Mouse (Mus musculus): ENCODE measurements at regions not wholly inside any gene's neighbourhood (a gene's known extent, or its start where the extent isn't known, plus 50 kb on each side); places are given as distances from the start of the nearest gene placed in this dataset.

DNA sequence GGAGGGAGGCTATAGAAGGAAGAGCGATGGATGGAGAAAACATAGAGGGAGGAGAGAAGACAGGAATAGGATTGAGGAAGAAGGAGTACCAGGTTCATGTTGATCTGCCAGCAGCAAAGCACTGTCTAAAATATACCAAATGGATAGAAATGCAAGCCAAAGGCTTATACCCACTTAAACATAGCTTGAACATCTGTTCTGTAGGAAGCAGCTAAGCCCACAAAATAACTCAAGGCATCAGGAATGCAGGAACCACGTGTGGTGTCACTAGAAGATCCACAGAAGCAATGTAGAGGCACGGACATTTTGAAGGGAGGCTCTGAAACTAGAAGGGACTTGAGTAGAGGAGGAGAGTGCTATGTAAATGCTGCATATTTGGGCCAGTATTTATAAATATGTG lies 78.9 kb downstream of the Smgc start:
- no peak for TF ChIP-seq ZNF384 (IDR thresholded peaks at IDR 0.05; ENCODE audit: low read depth, low read length)
- no peak for TF ChIP-seq ZC3H11A (IDR thresholded peaks at IDR 0.05; ENCODE audit: borderline replicate concordance, low read depth, low read length)
- TF ChIP-seq HCFC1 (IDR thresholded peaks at IDR 0.05; ENCODE audit: borderline replicate concordance, insufficient read depth, low read length), result no peak
- no peak for TF ChIP-seq MAFK (IDR thresholded peaks at IDR 0.05; ENCODE audit: insufficient read depth, low read depth, low read length)
- TF ChIP-seq CHD2 (IDR thresholded peaks at IDR 0.05; ENCODE audit: low read depth, low read length), result no peak
- Histone ChIP-seq H3K4me1 (ENCODE audit: control insufficient read depth in 2 of 2, insufficient read depth in 2 of 2, low read length in 2 of 2, poor library complexity in 1 of 2) (no peaks in the 10 kb centered on the region), H3K36me3 (ENCODE audit: control insufficient read depth, insufficient read depth, low read length, poor library complexity, severe bottlenecking) (no peaks in the 10 kb centered on the region), H3K9ac (ENCODE audit: insufficient read depth, low read depth, low read length, poor library complexity, severe bottlenecking) (no peak overlapping the region), H3K27ac (ENCODE audit: insufficient read depth, low read depth, low read length, poor library complexity, severe bottlenecking) (no peak overlapping the region), H3K9me3 (ENCODE audit: control insufficient read depth, insufficient read depth, low read depth, low read length) (no peaks in the 10 kb centered on the region), H3K4me3 (ENCODE audit: insufficient read depth in 1 of 2, low read depth in 1 of 2, low read length in 2 of 2, poor library complexity in 1 of 2, severe bottlenecking in 1 of 2) (no peak overlapping the region)
- in situ Hi-C loops (cut with MboI; ENCODE audit: low sequenced_read_pairs in 2 of 2, unreplicated experiment in 2 of 2), result no loop called here
- DNase-seq (ENCODE audit: low read depth, low spot score), result no peak

- H3K27ac ChIP-seq (ENCODE audit: insufficient read depth, low read depth, low read length, poor library complexity, severe bottlenecking), result no peak overlapping the region
- in situ Hi-C loops (cut with MboI; ENCODE audit: low sequenced_read_pairs in 2 of 2, unreplicated experiment in 2 of 2), result no loop called here
- H3K4me1 ChIP-seq (ENCODE audit: control insufficient read depth in 2 of 2, insufficient read depth in 2 of 2, low read length in 2 of 2, poor library complexity in 1 of 2), result no peaks in the 10 kb centered on the region
- H3K9me3 ChIP-seq (ENCODE audit: control insufficient read depth, insufficient read depth, low read depth, low read length), result no peaks in the 10 kb centered on the region
- H3K9ac ChIP-seq (ENCODE audit: insufficient read depth, low read depth, low read length, poor library complexity, severe bottlenecking), result no peak overlapping the region
- no peaks in the 10 kb centered on the region for H3K36me3 ChIP-seq (ENCODE audit: control insufficient read depth, insufficient read depth, low read length, poor library complexity, severe bottlenecking)
- no peak overlapping the region for H3K4me3 ChIP-seq (ENCODE audit: insufficient read depth in 1 of 2, low read depth in 1 of 2, low read length in 2 of 2, poor library complexity in 1 of 2, severe bottlenecking in 1 of 2)
- TF ChIP-seq ZNF384 (IDR thresholded peaks at IDR 0.05; ENCODE audit: low read depth, low read length) (no peak), ZC3H11A (IDR thresholded peaks at IDR 0.05; ENCODE audit: borderline replicate concordance, low read depth, low read length) (no peak), MAFK (IDR thresholded peaks at IDR 0.05; ENCODE audit: insufficient read depth, low read depth, low read length) (no peak), CHD2 (IDR thresholded peaks at IDR 0.05; ENCODE audit: low read depth, low read length) (no peak), HCFC1 (IDR thresholded peaks at IDR 0.05; ENCODE audit: borderline replicate concordance, insufficient read depth, low read length) (no peak)
- no peak for DNase-seq (ENCODE audit: low read depth, low spot score)
Observed at GRCm38 (mm10) chr15:91917877-91918276, 79.8 kb downstream of the Smgc start.

DNA sequence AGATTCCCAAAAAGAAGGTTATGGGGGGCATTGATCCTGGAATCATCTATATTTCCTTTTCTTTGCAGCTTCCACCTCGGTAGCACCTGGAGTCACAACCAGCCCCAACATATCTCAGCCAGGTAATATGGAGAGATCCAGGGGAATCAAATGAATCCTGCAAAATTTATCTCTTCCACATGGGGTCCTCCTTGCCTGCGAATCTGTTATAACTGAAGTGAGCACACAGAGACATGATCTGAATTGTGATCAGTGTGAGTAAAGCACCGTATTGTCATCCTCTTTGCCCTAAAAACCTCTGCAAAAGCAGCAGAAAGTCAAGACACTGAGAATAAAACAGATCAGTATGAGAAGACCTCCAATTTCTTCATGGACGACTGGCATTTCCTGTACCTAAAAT lies 86.5 kb downstream of the Smgc start:
- Histone ChIP-seq H3K4me3 (ENCODE audit: insufficient read depth in 1 of 2, low read depth in 1 of 2, low read length in 2 of 2, poor library complexity in 1 of 2, severe bottlenecking in 1 of 2) (no peak overlapping the region), H3K4me1 (ENCODE audit: control insufficient read depth in 2 of 2, insufficient read depth in 2 of 2, low read length in 2 of 2, poor library complexity in 1 of 2) (no peaks in the 10 kb centered on the region), H3K9me3 (ENCODE audit: control insufficient read depth, insufficient read depth, low read depth, low read length) (no peaks in the 10 kb centered on the region), H3K27ac (ENCODE audit: insufficient read depth, low read depth, low read length, poor library complexity, severe bottlenecking) (no peak overlapping the region), H3K36me3 (ENCODE audit: control insufficient read depth, insufficient read depth, low read length, poor library complexity, severe bottlenecking) (no peaks in the 10 kb centered on the region), H3K9ac (ENCODE audit: insufficient read depth, low read depth, low read length, poor library complexity, severe bottlenecking) (no peak overlapping the region)
- in situ Hi-C loops (cut with MboI; ENCODE audit: low sequenced_read_pairs in 2 of 2, unreplicated experiment in 2 of 2), result no loop called here
- TF ChIP-seq ZC3H11A (IDR thresholded peaks at IDR 0.05; ENCODE audit: borderline replicate concordance, low read depth, low read length) (no peak), MAFK (IDR thresholded peaks at IDR 0.05; ENCODE audit: insufficient read depth, low read depth, low read length) (no peak), CHD2 (IDR thresholded peaks at IDR 0.05; ENCODE audit: low read depth, low read length) (no peak), ZNF384 (IDR thresholded peaks at IDR 0.05; ENCODE audit: low read depth, low read length) (no peak), HCFC1 (IDR thresholded peaks at IDR 0.05; ENCODE audit: borderline replicate concordance, insufficient read depth, low read length) (no peak)
- DNase-seq (ENCODE audit: low read depth, low spot score), result no peak

- Histone ChIP-seq H3K27ac (ENCODE audit: insufficient read depth, low read depth, low read length, poor library complexity, severe bottlenecking) (no peak overlapping the region), H3K36me3 (ENCODE audit: control insufficient read depth, insufficient read depth, low read length, poor library complexity, severe bottlenecking) (no peaks in the 10 kb centered on the region), H3K4me1 (ENCODE audit: control insufficient read depth in 2 of 2, insufficient read depth in 2 of 2, low read length in 2 of 2, poor library complexity in 1 of 2) (no peaks in the 10 kb centered on the region), H3K9ac (ENCODE audit: insufficient read depth, low read depth, low read length, poor library complexity, severe bottlenecking) (no peak overlapping the region), H3K9me3 (ENCODE audit: control insufficient read depth, insufficient read depth, low read depth, low read length) (no peaks in the 10 kb centered on the region), H3K4me3 (ENCODE audit: insufficient read depth in 1 of 2, low read depth in 1 of 2, low read length in 2 of 2, poor library complexity in 1 of 2, severe bottlenecking in 1 of 2) (no peak overlapping the region)
- DNase-seq (ENCODE audit: low read depth, low spot score), result no peak
- TF ChIP-seq CHD2 (IDR thresholded peaks at IDR 0.05; ENCODE audit: low read depth, low read length), result no peak
- no peak for TF ChIP-seq MAFK (IDR thresholded peaks at IDR 0.05; ENCODE audit: insufficient read depth, low read depth, low read length)
- in situ Hi-C loops (cut with MboI; ENCODE audit: low sequenced_read_pairs in 2 of 2, unreplicated experiment in 2 of 2), result no loop called here
Observed at GRCm38 (mm10) chr15:91927492-91927891, 89.4 kb downstream of the Smgc start.

- no peak for DNase-seq (ENCODE audit: low read depth, low spot score)
- H3K9me3 ChIP-seq (ENCODE audit: control insufficient read depth, insufficient read depth, low read depth, low read length), result no peaks in the 10 kb centered on the region
- no peaks in the 10 kb centered on the region for H3K4me1 ChIP-seq (ENCODE audit: control insufficient read depth in 2 of 2, insufficient read depth in 2 of 2, low read length in 2 of 2, poor library complexity in 1 of 2)
- no peaks in the 10 kb centered on the region for H3K36me3 ChIP-seq (ENCODE audit: control insufficient read depth, insufficient read depth, low read length, poor library complexity, severe bottlenecking)
- in situ Hi-C loops (cut with MboI; ENCODE audit: low sequenced_read_pairs in 2 of 2, unreplicated experiment in 2 of 2), result no loop called here
- no peak overlapping the region for H3K4me3 ChIP-seq (ENCODE audit: insufficient read depth in 1 of 2, low read depth in 1 of 2, low read length in 2 of 2, poor library complexity in 1 of 2, severe bottlenecking in 1 of 2)
- H3K27ac ChIP-seq (ENCODE audit: insufficient read depth, low read depth, low read length, poor library complexity, severe bottlenecking), result no peak overlapping the region
- no peak for TF ChIP-seq MAFK (IDR thresholded peaks at IDR 0.05; ENCODE audit: insufficient read depth, low read depth, low read length)
- no peak for TF ChIP-seq ZNF384 (IDR thresholded peaks at IDR 0.05; ENCODE audit: low read depth, low read length)
- no peak for TF ChIP-seq ZC3H11A (IDR thresholded peaks at IDR 0.05; ENCODE audit: borderline replicate concordance, low read depth, low read length)
- no peak for TF ChIP-seq CHD2 (IDR thresholded peaks at IDR 0.05; ENCODE audit: low read depth, low read length)
- TF ChIP-seq HCFC1 (IDR thresholded peaks at IDR 0.05; ENCODE audit: borderline replicate concordance, insufficient read depth, low read length), result no peak
- no peak overlapping the region for H3K9ac ChIP-seq (ENCODE audit: insufficient read depth, low read depth, low read length, poor library complexity, severe bottlenecking)
Observed at GRCm38 (mm10) chr15:91928511-91928910, 90.4 kb downstream of the Smgc start.
